Mouse (Mus musculus): ENCODE results near the gene Tmem234. TPM values are rescaled to one million over a fixed set of nuclear protein-coding genes. Genes with fewer than 3 reads are reported as not detected.

The Tmem234 gene
- total RNA-seq, 1 experiment from 2014 or later = 111 TPM

DNA sequence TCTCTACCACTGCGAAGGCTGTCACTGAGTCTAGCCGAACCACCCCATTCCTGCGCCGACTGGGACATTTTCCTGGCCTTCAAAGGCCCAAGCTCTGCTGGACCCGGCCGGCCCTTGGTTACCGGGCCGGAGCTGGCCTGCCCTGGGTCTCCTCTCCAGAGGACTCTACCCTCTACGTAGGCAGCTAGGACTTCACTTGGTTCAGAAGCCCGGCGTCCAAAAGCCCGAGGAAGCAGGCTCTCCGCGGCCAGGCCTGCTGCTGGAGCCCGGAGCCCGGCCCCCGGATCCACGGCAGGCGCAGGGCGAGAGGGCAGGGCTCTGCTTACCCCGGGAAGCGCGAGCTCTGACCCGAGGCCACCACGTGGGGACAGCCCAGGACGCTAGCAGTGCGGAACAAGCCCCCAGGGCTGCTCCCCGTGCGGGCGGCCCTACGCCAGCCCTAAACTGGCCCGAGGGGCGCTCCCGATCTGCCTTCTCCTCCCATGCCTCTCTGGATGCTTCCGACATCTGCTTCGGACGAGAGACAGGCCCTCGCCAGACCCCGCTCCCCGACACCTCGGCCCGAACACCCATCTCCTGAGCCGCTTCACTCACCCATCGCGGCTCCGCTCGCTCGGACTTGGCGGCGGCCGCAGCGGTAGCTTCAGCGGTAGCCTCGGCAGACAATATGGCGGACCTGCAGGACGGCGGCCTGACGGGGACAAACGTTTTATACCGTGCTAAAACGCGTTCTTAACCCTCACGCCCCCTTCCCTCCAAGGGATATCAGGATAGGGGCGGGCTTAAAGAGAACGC lies 71.8 kb downstream of the Tmem234 start, which contains the start of gene Kpna6:
Kpna6 (minus strand) TSS at position 685 of the 795 bp plus-strand sequence.
- DNase-seq = peak; percentile 89

- no peak for DNase-seq
These were observed 72.5 kb downstream of the Tmem234 start for GRCm38 (mm10) chr4:129672878-129673449.

Small RNAs within 50 kb of the gene (microRNA-seq; reads per million reads assigned to microRNA genes)
- 0 reads per million in 2 experiments for gene Mir8119

Other genes starting within 250 kb of the Tmem234 start
- gene Zbtb8a, start 222.6 kb upstream of the Tmem234 start, total RNA-seq (2021) = 7.0 and 8.7 TPM in 2 replicates
- gene Zbtb8b, start 159.8 kb upstream of the Tmem234 start, total RNA-seq (2021) = 0.18 and 0.48 TPM in 2 replicates
- 70.2 and 81.0 TPM in 2 replicates for gene Bsdc1, start 139.1 kb upstream of the Tmem234 start, total RNA-seq (2021)
- gene Tssk3, start 109.6 kb upstream of the Tmem234 start, total RNA-seq (2021) = not detected in 2 replicates
- not detected in 2 replicates for gene Fam229a, start 109.5 kb upstream of the Tmem234 start, total RNA-seq (2021)
- 61.0 and 68.3 TPM in 2 replicates for gene Marcksl1, start 87.1 kb upstream of the Tmem234 start, total RNA-seq (2021)
- 48.0 and 54.5 TPM in 2 replicates for gene Hdac1, start 58.0 kb upstream of the Tmem234 start, total RNA-seq (2021)
- 3.7 and 4.3 TPM in 2 replicates for gene Lck, start 27.0 kb upstream of the Tmem234 start, total RNA-seq (2021)
- gene Fam167b, start 22.1 kb upstream of the Tmem234 start, total RNA-seq (2021) = 33.5 and 35.2 TPM in 2 replicates
- gene Eif3i, start within 50 bp of the Tmem234 start, total RNA-seq (2021) = 167 and 171 TPM in 2 replicates
- 2.0 TPM in 1 of 2 replicates, not detected in the other for gene Dcdc2b, start 13.6 kb downstream of the Tmem234 start, total RNA-seq (2021)
- 39.3 and 45.6 TPM in 2 replicates for gene Iqcc, start 18.4 kb downstream of the Tmem234 start, total RNA-seq (2021)
- 41.2 and 52.2 TPM in 2 replicates for gene Ccdc28b, start 23.3 kb downstream of the Tmem234 start, total RNA-seq (2021)
- gene Txlna, start 40.4 kb downstream of the Tmem234 start, total RNA-seq (2021) = 64.1 and 76.6 TPM in 2 replicates
- 80.1 and 95.8 TPM in 2 replicates for gene Kpna6, start 72.1 kb downstream of the Tmem234 start, total RNA-seq (2021)
- 10.1 and 14.8 TPM in 2 replicates for gene Tmem39b, start 96.2 kb downstream of the Tmem234 start, total RNA-seq (2021)
- 81.6 and 89.4 TPM in 2 replicates for gene Khdrbs1, start 141.6 kb downstream of the Tmem234 start, total RNA-seq (2021)
- 401 TPM in 2 replicates for gene Ptp4a2, start 210.6 kb downstream of the Tmem234 start, total RNA-seq (2021)